Mouse (Mus musculus) midbrain, embryonic 15.5 days (tissue): Measurements from ENCODE around the gene Arhgap15. TPM values are rescaled to one million over a fixed set of nuclear protein-coding genes. Genes with fewer than 3 reads are reported as not detected.
A peak's percentile ranks its signal among the peaks of the same experiment; 100 is the strongest.
"Not testable (repeated sequence)": the region's sequence is repeated elsewhere in the genome, so short reads cannot be mapped to it uniquely, and the experiment has no call there.

Experiments used
- ATAC-seq: fragments of 200-750 bp; cut with Nextera tagmentation; replicated peaks from 2 replicates; pipeline ENCODE4 v1.8.0; 2017; ENCODE audit warnings: moderate TSS enrichment
- H3K27ac ChIP-seq: fragments of 300-500 bp; sonication (generic); 2 replicates; pipeline ENCODE4 v1.5.1; 2015; ENCODE audit warnings: mild to moderate bottlenecking, inconsistent platforms
- H3K27me3 ChIP-seq: fragments of 300-500 bp; sonication (generic); replicated peaks from 2 replicates; pipeline ENCODE4 v1.6.1; 2015; ENCODE audit warnings: inconsistent platforms
- H3K36me3 ChIP-seq: fragments of 300-500 bp; sonication (generic); replicated peaks from 2 replicates; pipeline ENCODE4 v1.6.1; 2015; ENCODE audit warnings: inconsistent platforms
- H3K4me1 ChIP-seq: fragments of 300-500 bp; sonication (generic); 2 replicates; pipeline ENCODE4 v1.6.1; 2015; ENCODE audit warnings: inconsistent platforms
- H3K4me2 ChIP-seq: fragments of 300-500 bp; sonication (generic); 2 replicates; pipeline ENCODE4 v1.6.1; 2015; ENCODE audit warnings: inconsistent platforms, mild to moderate bottlenecking, moderate library complexity
- H3K4me3 ChIP-seq: fragments of 300-500 bp; sonication (generic); 2 replicates; pipeline ENCODE4 v1.5.1; 2015; ENCODE audit warnings: mild to moderate bottlenecking, inconsistent platforms
- H3K9ac ChIP-seq: fragments of 300-500 bp; sonication (generic); 2 replicates; pipeline ENCODE4 v1.6.1; 2015; ENCODE audit warnings: mild to moderate bottlenecking, inconsistent platforms
- H3K9me3 ChIP-seq: fragments of 300-500 bp; sonication (generic); 2 replicates; pipeline ENCODE4 v1.6.1; 2016; ENCODE audit warnings: inconsistent platforms
- WGBS: fragments of 180-500 bp; shearing (Covaris S2); methylation state at CpG from one replicate; pipeline ENCODE4 v1.1.7; 2015; ENCODE audit warnings: mixed read lengths; 5-methylcytosine and 5-hydroxymethylcytosine counted together
- polyA plus RNA-seq: library from polyadenylated mRNA; unstranded; fragments of >200 nt; fragmentation: Nextera tagmentation; extraction: Ambion mirVana; gene quantifications from 2 replicates; pipeline ENCODE4 v1.2.1, GENCODE M21; 2015

Gene Arhgap15
- polyA plus RNA-seq, result 0.79 TPM in 2 replicates

DNA sequence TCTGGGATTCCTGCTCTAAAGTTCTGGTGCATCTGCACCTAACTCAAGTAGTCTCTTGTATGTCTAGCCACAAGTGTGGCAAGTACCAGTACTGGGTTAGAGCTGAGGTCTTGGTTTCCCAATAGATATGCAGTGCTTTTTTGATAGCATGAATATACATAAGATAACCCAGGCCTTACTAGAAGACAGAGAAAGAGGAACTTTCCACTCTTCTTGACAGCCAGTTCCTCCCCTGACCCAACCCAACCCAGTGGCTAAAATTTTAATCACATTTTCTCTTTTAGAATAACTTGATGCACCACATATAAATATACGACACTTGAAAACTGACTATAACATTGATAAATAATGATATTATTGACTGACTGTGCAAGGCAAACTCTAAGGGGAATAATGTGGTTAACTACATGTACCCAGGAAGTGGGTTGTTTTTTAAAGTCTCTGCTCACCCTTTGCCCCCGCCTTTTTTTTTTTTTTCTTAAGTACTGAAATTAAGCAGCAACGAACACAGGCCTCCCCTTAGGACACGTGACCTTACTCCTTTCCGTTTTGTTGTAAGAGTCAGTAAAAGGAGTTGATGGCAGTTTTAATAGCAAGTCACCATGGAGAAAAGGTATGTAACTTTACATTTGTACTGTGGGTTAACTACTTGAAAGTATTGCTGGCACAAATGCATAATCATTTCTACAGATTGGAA is at the start of gene Arhgap15:
Gene Arhgap15, plus strand, starts transcription at position 538 of the 697 bp plus-strand sequence.
- ATAC-seq, result no peak

DNA sequence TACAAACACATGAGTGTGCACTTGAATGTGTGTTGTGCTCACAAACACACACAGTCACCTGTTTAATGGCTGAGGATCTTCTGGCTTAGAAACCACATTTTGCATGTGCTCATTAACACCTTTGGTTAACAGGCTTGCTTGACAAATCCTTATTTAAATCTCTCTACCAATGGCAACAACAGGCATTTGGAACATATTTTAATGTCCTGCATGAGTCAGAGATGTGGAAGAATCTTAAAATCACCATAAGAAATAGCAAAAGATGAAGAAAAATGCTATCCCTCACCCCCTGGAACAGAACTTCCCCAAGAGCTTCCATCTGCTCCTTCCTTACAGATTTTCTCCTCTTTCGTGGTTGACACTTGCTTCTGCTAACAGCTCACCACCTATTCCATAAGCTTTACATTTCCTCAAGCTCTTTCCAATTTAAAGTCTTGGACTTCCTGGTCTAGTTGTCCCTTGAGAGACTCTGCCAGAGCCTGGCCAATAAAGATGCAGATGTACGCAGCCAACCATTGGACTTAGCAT is 35.9 kb upstream of the Arhgap15 start:
- Histone ChIP-seq H3K36me3 (no peaks in the 10 kb centered on the region), H3K27ac (no peak overlapping the region), H3K9ac (no peak overlapping the region), H3K4me3 (no peak overlapping the region), H3K9me3 (no peaks in the 10 kb centered on the region), H3K4me1 (no peaks in the 10 kb centered on the region), H3K27me3 (no peaks in the 10 kb centered on the region), H3K4me2 (no peak overlapping the region)
- 94% methylated on average over 2 of the region's 2 CpGs for WGBS
- ATAC-seq, result no peak

More for the DNA sequence above, at the start of gene Arhgap15:
- Histone ChIP-seq H3K4me3 (no peak within 1 kb of the TSS), H3K27ac (no peak within 1 kb of the TSS), H3K4me1 (no peaks in the 10 kb centered on the region), H3K9ac (no peak within 1 kb of the TSS), H3K4me2 (no peak within 1 kb of the TSS), H3K36me3 (no peaks in the 10 kb centered on the region), H3K9me3 (no peaks in the 10 kb centered on the region), H3K27me3 (no peaks in the 10 kb centered on the region)
- 87% methylated on average over 5 of the region's 5 CpGs for WGBS

DNA sequence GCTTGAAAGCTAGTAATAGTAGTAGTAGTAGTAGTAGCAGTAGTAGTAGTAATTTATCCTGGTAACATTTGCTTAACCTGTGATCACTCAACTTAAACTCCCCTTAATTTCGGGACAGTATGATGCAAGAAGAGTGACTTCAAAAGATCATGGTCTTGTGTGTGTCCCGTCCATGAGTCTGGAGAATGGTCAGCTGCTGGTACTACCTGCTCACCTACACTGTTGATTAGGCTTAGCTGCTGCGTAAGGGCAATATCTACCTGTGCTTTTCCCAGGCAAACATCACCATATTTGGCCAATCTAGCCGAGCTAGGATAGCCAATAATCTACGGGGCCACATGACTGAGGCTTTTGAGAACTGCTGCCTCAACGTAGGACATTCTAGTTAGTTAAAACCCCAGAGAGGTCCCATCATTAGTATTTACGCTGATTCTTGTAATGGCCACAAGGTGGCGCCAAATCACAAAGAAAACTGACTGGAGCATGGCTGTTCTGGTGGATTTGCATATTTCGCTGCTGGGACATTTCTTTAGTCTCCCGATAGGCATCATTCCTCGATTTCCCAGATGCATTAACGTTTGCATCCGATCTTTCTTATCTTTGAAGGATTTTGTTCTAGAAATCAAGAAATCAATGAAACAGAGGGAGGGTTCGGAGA is 26.0 kb upstream of the Arhgap15 start:
- Histone ChIP-seq H3K4me3 (peak overlapping the region; percentile 30), H3K27ac (no peak overlapping the region), H3K9ac (peak overlapping the region; percentile 41; the same call in 1 of the 2 replicates), H3K27me3 (no peaks in the 10 kb centered on the region), H3K4me2 (peak overlapping the region; percentile 50), H3K9me3 (no peaks in the 10 kb centered on the region), H3K36me3 (no peaks in the 10 kb centered on the region), H3K4me1 (peaks cover 7% of the 10 kb centered on the region)
- 16% methylated on average over 14 of the region's 14 CpGs for WGBS
- ATAC-seq, result peak; percentile 91

DNA sequence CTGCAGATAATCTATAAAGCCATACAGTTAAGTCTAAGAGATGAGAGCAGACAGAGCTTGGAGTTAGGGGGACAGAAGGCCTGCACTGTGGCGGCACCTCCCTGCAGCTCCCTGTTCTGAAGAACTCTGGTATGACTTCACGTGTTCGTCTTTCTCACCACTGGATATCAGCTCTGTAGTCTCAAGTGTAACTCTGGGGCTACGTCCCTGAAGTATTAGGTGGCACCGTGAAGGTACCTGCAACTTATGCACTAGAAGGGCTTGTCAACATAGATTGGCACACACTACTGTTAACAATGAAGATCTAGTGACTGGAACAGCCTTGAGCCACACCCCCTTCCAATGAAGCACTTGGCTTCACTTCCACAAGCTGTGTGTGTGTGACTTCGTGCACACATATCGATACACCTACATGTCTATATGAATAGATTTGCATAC is 25.5 kb upstream of the Arhgap15 start:
- Histone ChIP-seq H3K9me3 (no peaks in the 10 kb centered on the region), H3K27me3 (no peaks in the 10 kb centered on the region), H3K9ac (peak overlapping the region; percentile 41; the same call in 1 of the 2 replicates), H3K4me2 (peak overlapping the region; percentile 50), H3K4me1 (peaks cover 7% of the 10 kb centered on the region), H3K4me3 (peak overlapping the region; percentile 30), H3K36me3 (no peaks in the 10 kb centered on the region), H3K27ac (no peak overlapping the region)
- ATAC-seq, result peak; percentile 85
- WGBS, result 52% methylated on average over 7 of the region's 7 CpGs

DNA sequence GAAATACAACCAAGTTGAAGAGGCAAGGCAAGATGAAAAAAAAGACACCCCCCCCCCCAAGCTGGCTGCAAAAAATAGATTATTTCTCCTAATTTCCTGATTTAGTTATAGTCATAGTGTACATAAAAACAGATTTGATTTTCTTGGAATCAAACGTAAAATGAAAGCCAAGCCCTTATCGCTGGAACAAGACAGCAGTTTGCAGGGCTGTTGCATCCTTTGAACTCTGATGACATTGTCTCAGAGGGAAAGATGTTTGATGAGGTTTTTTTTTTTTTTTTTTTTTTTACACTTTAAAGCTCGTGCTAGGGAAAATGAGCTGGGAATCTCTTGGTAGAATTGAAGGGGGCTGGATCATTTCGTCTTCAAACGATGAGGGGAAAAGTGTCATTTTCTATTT is 21.4 kb upstream of the Arhgap15 start:
- Histone ChIP-seq H3K4me2 (no peak overlapping the region), H3K36me3 (no peaks in the 10 kb centered on the region), H3K27me3 (no peaks in the 10 kb centered on the region), H3K9ac (no peak overlapping the region), H3K4me3 (no peak overlapping the region), H3K9me3 (no peaks in the 10 kb centered on the region), H3K4me1 (peaks cover 7% of the 10 kb centered on the region), H3K27ac (no peak overlapping the region)
- ATAC-seq, result no peak
- WGBS, result 60% methylated on average over 5 of the region's 5 CpGs

DNA sequence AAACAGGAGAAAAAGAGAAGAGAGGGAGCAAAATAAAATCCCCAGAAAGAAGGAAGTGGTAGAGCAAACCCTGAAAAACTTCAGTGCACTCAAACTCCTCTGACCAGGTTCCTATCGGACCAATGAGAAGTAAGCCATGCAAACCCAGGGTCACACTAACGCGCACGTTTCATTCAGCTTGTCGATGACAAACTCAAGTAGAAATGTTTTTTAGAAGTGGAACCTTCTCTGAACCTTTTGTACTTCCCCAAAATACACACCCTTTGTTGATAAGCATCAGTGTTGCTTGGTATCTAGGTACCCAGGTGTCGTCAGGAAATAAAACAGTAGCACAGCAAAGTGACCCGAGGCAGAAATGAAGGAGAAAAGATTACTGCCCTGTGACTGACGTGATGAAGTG is 20.9 kb upstream of the Arhgap15 start:
- Histone ChIP-seq H3K4me3 (no peak overlapping the region), H3K4me1 (peaks cover 5% of the 10 kb centered on the region), H3K27ac (no peak overlapping the region), H3K27me3 (no peaks in the 10 kb centered on the region), H3K9ac (no peak overlapping the region), H3K4me2 (no peak overlapping the region), H3K9me3 (no peaks in the 10 kb centered on the region), H3K36me3 (no peaks in the 10 kb centered on the region)
- ATAC-seq, result no peak
- WGBS, result 79% methylated on average over 8 of the region's 8 CpGs

DNA sequence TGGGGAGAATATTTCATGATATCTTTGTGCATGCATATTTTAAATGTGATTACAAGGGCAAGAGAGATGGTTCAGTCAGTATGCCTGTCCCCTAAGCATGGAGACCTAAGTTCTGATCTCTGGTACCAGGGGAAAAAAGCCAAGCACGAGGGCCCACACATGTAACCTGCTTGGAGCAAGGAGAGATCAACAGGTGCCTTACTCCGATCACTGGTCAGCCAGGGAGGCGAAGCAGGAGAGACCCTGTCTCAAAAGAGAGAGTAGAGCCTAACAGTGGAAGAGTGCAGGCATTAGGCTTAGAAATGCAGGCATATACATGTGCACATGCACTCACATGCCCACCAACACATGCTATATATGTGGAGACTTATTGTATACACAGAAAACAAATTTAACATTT is 19.8 kb upstream of the Arhgap15 start:
- Histone ChIP-seq H3K9ac (no peak overlapping the region), H3K4me1 (no peaks in the 10 kb centered on the region), H3K4me3 (no peak overlapping the region), H3K27me3 (no peaks in the 10 kb centered on the region), H3K4me2 (no peak overlapping the region), H3K9me3 (no peaks in the 10 kb centered on the region), H3K36me3 (no peaks in the 10 kb centered on the region), H3K27ac (no peak overlapping the region)
- ATAC-seq, result no peak
- WGBS, result 98% methylated on average over 3 of the region's 3 CpGs

DNA sequence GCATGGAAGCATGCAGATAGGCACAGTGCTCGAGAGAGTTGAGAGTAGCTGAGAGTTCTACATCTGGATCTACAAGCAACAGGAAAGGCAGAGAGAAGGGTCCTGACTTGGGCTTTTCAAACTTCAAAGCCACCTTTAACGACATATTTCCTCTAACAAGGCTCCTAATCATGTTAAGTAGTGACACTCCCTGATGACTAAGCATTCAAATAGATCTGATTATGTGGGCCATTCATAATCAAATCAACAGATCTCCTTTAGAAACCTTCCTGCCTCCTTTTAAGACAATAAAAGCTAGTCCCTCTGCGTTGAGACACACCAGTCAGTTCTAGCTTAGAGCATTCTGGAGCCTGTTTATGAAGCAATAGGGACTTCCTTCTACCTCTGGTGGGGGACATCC is 16.2 kb upstream of the Arhgap15 start:
- no peaks in the 10 kb centered on the region for H3K4me1 ChIP-seq
- H3K27ac ChIP-seq, result no peak overlapping the region
- H3K9ac ChIP-seq, result no peak overlapping the region
- WGBS, result 51% methylated on average over 3 of the region's 3 CpGs
- no peak overlapping the region for H3K4me2 ChIP-seq
- H3K9me3 ChIP-seq, result no peaks in the 10 kb centered on the region
- H3K36me3 ChIP-seq, result no peaks in the 10 kb centered on the region
- no peak for ATAC-seq
- H3K4me3 ChIP-seq, result no peak overlapping the region
- H3K27me3 ChIP-seq, result no peaks in the 10 kb centered on the region

DNA sequence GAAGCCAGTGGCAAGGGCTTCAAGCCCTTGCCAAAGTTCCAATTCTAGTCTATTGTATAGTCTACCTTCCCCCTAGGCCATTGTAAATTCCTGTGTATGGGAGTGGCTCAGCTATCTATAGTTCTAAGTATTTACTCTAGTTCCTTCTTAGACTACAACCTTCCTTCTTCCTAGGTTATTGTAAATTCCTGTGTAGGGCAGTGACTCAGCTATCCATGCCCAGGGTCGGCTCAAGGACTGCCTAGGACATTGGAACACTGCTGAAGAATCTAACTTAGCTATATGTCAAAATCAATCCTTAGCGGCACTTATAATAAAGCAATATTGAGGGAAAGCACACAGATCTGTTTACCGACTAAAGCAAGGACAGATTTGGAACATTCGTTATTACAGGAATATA is 13.6 kb upstream of the Arhgap15 start:
- 93% methylated on average over 4 of the region's 4 CpGs for WGBS
- H3K36me3 ChIP-seq, H3K27me3 ChIP-seq, H3K4me3 ChIP-seq, H3K27ac ChIP-seq, H3K4me1 ChIP-seq, H3K9ac ChIP-seq, H3K9me3 ChIP-seq, ATAC-seq, H3K4me2 ChIP-seq: not testable (repeated sequence)

DNA sequence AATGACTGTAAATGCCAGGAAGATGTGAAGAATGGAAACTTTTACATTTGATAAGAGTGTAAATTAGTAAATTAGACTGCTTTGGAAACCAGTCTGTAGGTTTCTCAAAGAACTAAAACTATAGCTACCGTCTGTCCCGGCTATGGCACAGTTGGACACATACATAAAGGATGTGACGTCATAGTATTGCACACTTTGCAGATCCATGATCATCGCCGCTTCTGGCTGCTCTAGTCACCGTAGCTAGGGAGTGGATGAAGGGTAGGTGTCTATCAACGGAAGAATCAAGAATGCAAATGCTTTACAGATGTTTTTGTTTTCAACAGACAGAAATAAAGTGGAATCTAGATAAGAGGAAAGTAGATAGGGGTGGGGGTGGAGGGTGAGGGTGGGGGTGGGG is 11.1 kb upstream of the Arhgap15 start:
- Histone ChIP-seq H3K9me3 (no peaks in the 10 kb centered on the region), H3K27ac (no peak overlapping the region), H3K4me1 (no peaks in the 10 kb centered on the region), H3K27me3 (no peaks in the 10 kb centered on the region), H3K9ac (no peak overlapping the region), H3K4me2 (no peak overlapping the region), H3K4me3 (no peak overlapping the region), H3K36me3 (no peaks in the 10 kb centered on the region)
- 97% methylated on average over 7 of the region's 7 CpGs for WGBS
- no peak for ATAC-seq

DNA sequence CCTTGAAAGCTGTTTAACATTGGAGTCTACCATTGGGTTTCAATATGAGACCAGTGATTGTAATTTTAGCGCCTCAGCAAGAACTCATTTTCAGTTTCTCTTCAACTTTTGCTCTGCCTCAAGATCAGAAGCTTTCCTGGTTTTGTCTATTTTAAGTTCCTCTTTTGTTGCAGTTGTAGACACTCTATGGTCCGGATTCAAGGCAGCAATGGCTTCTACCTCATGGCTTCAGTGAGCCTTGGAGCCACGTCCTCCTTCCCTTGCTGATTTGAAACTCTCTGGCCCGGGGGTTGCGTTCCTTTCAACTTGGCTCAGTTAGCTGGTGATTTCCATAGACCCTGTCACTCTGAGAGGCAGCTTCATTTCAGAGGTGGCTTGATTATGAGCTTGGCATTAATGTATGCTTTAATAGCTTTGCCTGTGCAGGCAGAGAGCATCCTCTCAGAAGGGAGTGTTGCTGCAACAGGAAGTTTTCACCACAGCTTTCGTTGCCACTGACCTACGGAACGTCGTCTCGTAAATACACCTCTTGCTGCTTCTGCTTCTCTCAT is 10.0 kb upstream of the Arhgap15 start:
- no peaks in the 10 kb centered on the region for H3K36me3 ChIP-seq
- WGBS, result 90% methylated on average over 10 of the region's 10 CpGs
- no peak overlapping the region for H3K9ac ChIP-seq
- ATAC-seq, result no peak
- H3K27ac ChIP-seq, result no peak overlapping the region
- H3K4me1 ChIP-seq, result no peaks in the 10 kb centered on the region
- no peaks in the 10 kb centered on the region for H3K27me3 ChIP-seq
- H3K9me3 ChIP-seq, result no peaks in the 10 kb centered on the region
- H3K4me2 ChIP-seq, result no peak overlapping the region
- no peak overlapping the region for H3K4me3 ChIP-seq

DNA sequence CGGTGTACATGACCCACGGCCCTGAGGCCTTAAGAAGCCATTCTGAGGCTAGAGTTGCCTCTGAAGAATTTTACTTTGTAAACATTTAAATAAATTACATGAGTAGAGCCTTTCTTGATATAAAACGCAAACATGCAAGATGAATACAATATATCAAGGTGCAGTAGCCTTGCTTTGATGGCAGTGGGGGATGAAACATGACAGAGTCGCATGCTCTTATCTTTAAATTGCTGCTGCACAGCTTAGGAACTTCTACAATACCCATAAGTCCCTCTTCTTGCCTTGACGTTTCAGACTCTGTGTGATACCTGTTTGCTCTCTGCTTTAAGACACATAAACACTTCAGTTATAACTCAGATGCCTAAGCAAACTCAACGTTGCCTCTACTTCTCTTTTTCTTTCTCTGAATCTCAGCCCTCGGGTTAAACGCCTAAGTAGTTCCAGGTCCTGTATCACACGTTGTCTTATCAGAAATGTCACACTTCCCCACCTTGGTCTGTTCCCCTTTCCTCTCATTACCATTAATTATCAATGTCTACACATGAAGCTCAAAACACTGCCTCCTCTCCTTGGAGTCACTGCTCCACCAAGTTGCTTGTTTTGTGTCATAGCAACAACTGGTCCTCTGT is 9.3 kb upstream of the Arhgap15 start:
- no peak for ATAC-seq
- Histone ChIP-seq H3K4me2 (no peak overlapping the region), H3K36me3 (no peaks in the 10 kb centered on the region), H3K27me3 (no peaks in the 10 kb centered on the region), H3K27ac (no peak overlapping the region), H3K9me3 (no peaks in the 10 kb centered on the region), H3K4me1 (no peaks in the 10 kb centered on the region), H3K4me3 (no peak overlapping the region), H3K9ac (no peak overlapping the region)
- 90% methylated on average over 9 of the region's 9 CpGs for WGBS
